Mouse (Mus musculus): ENCODE measurements around the gene Galnt2.

DNA sequence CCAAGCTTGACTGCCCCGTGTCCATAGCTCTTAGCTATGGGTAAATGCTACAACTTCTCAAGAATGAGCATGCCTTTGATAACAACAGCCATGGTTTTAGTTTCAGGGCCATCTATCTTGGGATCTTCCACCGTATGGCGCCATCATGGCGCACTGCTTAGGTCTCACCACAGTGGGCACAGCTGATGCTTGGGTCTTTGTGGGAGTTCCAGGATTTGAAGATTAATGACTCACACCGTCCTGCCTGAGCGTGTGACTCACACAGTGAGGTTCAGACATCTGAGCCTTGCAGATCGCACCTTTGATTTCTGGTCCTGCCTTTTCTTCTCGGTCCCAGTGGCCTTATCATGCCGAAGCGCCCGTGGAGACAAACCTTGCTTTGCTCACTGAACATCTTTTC, 39.7 kb downstream of the Galnt2 start:
- TF ChIP-seq CTCF (IDR thresholded peaks at IDR 0.05; ENCODE audit: low read depth, low read length) (no peak), POLR2A (IDR thresholded peaks at IDR 0.05; ENCODE audit: insufficient read depth, low read length) (no peak), EP300 (IDR thresholded peaks at IDR 0.05; ENCODE audit: insufficient read depth, low read depth, low read length) (no peak)

All from ES-Bruce4 (cell line).